Mouse (Mus musculus): ENCODE data around the gene Gm13289. TPM values are rescaled to one million over a fixed set of nuclear protein-coding genes. Genes with fewer than 3 reads are reported as not detected.
"Not testable (repeated sequence)": the region's sequence is repeated elsewhere in the genome, so short reads cannot be mapped to it uniquely, and the experiment has no call there.

The Gm13289 gene
- polyA plus RNA-seq, 1 experiment from 2014 or later = not detected

DNA sequence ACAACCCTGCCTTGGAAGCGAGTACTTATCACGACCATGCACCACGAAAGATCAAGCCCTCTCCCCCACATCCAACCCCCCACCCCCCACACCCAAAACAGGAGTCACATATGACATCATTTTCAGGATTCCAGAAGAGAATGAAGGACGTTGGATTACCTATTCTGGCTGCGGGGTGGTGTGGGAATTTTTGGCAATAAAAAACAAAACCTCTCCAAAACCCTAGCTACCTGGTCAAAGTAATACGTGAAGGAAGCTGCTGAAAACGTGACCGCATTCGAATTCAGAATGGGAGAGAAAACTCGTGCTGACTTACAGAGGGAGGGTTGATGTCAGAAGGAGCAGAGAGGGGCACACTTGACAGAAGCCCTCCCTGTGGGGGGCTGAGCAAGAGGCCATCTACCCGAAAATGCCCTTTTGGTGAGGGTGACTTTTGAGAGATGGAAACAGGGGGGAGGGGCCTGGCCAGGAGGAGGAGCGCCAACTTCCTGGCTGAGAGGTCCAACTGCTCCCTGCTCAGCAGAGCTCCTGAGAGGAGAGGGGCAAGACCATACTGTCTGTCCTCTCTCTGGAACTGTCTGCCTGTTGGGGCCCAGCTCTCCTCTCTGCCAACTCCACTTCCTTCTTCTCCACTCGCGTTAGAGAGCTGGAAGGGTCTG lies 17.0 kb upstream of the Gm13289 start, which contains the start of gene Gm13283:
Gm13283 (plus strand) TSS at position 510 of the 659 bp plus-strand sequence.
- ATAC-seq (ENCODE audit: low FRiP score, low read depth); H3K4me1 ChIP-seq (replicated peaks); H3K27me3 ChIP-seq; H3K9me3 ChIP-seq; H3K27ac ChIP-seq (replicated peaks); H3K36me3 ChIP-seq; H3K9ac ChIP-seq: not testable (repeated sequence)
- Histone ChIP-seq H3K4me3 (peak within 1 kb of the TSS; percentile 34), H3K4me2 (peak within 1 kb of the TSS; percentile 65)
- 21% methylated on average over 9 of the region's 14 CpGs for WGBS

DNA sequence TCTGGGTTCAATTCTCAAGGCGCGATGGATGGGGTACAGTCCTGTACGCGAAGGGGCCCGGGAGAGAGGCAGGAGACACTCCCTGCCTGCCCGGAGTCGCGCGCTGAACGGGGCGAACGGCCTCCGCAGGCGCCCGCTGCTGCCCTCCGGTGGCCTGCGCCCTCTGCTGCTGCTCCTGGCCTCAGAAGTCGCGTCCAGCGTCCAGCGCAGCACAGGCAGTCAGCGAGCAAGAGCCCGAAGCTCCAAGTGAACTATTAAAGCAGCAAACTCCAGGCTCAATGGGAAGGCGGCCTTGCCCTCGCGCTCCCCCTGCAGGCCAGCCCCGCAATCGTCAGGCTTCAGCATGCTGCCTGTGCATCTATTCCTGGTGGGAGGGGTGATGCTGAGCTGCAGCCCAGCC lies 16.3 kb upstream of the Gm13289 start:
- not testable (repeated sequence) for H3K27me3 ChIP-seq; H3K4me1 ChIP-seq (replicated peaks); H3K9ac ChIP-seq; ATAC-seq (ENCODE audit: low FRiP score, low read depth); H3K9me3 ChIP-seq; H3K27ac ChIP-seq (replicated peaks); H3K36me3 ChIP-seq
- peak overlapping the region; percentile 34 for H3K4me3 ChIP-seq
- H3K4me2 ChIP-seq = peak overlapping the region; percentile 65
- under 1% methylated on average over 24 of the region's 28 CpGs for WGBS

DNA sequence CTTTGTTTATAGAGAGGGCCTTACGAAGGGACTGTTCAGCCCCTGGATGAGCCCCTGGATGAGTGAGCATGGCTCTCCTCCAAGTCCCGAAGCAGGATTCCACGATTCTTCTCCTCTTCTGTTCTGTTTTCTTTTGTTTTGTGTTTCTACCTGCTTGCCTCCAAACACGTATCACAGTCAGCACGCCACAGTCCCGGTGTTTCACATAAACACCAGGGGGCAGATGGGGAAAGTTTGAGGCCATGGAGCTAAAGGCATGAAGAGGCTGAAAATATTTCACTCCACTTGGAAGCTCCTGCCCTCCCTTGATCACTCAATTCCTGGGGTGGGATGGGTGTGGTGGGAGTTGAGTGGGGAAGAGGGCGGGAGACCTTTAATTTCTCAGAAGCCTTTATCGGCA lies 14.9 kb upstream of the Gm13289 start:
- not testable (repeated sequence) for H3K4me2 ChIP-seq; H3K27me3 ChIP-seq; H3K9ac ChIP-seq; ATAC-seq (ENCODE audit: low FRiP score, low read depth); H3K36me3 ChIP-seq; H3K4me1 ChIP-seq (replicated peaks); H3K4me3 ChIP-seq; H3K27ac ChIP-seq (replicated peaks); H3K9me3 ChIP-seq
- WGBS = 71% methylated on average over 6 of the region's 8 CpGs

DNA sequence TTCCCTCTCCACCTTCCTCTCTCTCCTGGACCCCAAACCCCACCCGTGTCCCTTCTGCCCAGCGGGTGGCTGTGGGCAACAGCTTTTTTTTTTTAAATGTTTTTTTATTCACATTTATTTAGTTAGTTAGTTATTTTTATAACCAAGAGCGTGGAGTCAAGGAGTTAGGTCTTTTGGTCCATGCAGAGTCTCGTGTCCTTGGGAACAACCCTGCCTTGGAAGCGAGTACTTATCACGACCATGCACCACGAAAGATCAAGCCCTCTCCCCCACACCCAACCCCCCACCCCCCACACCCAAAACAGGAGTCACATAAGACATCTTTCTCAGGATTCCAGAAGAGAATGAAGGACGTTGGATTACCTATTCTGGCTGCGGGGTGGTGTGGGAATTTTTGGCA lies 14.4 kb upstream of the Gm13289 start:
- not testable (repeated sequence) for ATAC-seq (ENCODE audit: low FRiP score, low read depth); H3K9ac ChIP-seq; H3K4me3 ChIP-seq; H3K27ac ChIP-seq (replicated peaks); H3K4me2 ChIP-seq; H3K36me3 ChIP-seq; H3K27me3 ChIP-seq; H3K9me3 ChIP-seq; H3K4me1 ChIP-seq (replicated peaks)
- WGBS = 66% methylated on average over 9 of the region's 9 CpGs

DNA sequence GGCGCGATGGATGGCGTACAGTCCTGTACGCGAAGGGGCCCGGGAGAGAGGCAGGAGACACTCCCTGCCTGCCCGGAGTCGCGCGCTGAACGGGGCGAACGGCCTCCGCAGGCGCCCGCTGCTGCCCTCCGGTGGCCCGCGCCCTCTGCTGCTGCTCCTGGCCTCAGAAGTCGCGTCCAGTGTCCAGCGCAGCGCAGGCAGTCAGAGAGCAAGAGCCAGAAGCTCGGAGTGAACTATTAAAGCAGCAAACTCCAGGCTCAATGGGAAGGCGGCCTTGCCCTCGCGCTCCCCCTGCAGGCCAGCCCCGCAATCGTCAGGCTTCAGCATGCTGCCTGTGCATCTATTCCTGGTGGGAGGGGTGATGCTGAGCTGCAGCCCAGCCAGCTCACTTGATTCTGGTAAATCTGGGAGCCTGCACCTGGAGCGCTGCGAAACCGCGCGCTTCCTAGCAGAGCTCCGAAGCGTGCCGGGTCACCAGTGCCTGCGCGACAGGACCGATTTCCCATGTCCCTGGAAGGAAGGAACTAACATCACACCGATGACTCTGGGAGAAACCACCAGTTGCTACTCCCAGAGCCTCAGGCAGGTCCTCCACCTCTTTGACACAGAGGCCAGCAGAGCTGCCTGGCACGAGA lies 13.2 kb upstream of the Gm13289 start:
- not testable (repeated sequence) for H3K27me3 ChIP-seq; H3K9me3 ChIP-seq; H3K27ac ChIP-seq (replicated peaks); H3K36me3 ChIP-seq; H3K4me1 ChIP-seq (replicated peaks); H3K9ac ChIP-seq; ATAC-seq (ENCODE audit: low FRiP score, low read depth)
- 4% methylated on average over 27 of the region's 42 CpGs for WGBS
- peak overlapping the region; percentile 36 for H3K4me3 ChIP-seq
- H3K4me2 ChIP-seq = peak overlapping the region; percentile 64

DNA sequence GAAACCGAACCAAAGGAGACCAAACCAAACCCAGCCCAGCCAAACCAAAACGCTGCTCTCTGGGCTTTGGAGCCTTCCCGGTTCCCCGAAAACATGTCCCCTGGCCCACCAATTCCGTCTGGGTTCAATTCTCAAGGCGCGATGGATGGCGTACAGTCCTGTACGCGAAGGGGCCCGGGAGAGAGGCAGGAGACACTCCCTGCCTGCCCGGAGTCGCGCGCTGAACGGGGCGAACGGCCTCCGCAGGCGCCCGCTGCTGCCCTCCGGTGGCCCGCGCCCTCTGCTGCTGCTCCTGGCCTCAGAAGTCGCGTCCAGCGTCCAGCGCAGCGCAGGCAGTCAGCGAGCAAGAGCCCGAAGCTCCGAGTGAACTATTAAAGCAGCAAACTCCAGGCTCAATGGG lies 3.2 kb upstream of the Gm13289 start, which contains the start of gene Gm13290:
Gm13290 (plus strand) TSS at position 301 of the 400 bp plus-strand sequence.
- no CpG with 5 or more reads among the region's 32 CpGs for WGBS
- H3K9ac ChIP-seq; H3K27me3 ChIP-seq; H3K4me3 ChIP-seq; H3K4me1 ChIP-seq (replicated peaks); H3K36me3 ChIP-seq; H3K27ac ChIP-seq (replicated peaks); ATAC-seq (ENCODE audit: low FRiP score, low read depth); H3K4me2 ChIP-seq; H3K9me3 ChIP-seq: not testable (repeated sequence)

DNA sequence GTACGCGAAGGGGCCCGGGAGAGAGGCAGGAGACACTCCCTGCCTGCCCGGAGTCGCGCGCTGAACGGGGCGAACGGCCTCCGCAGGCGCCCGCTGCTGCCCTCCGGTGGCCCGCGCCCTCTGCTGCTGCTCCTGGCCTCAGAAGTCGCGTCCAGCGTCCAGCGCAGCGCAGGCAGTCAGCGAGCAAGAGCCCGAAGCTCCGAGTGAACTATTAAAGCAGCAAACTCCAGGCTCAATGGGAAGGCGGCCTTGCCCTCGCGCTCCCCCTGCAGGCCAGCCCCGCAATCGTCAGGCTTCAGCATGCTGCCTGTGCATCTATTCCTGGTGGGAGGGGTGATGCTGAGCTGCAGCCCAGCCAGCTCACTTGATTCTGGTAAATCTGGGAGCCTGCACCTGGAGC lies 2.8 kb downstream of the Gm13289 start, which contains the start of gene Gm13272:
Gm13272 (plus strand) TSS at position 301 of the 400 bp plus-strand sequence.
- not testable (repeated sequence) for ATAC-seq (ENCODE audit: low FRiP score, low read depth); H3K4me2 ChIP-seq; H3K27me3 ChIP-seq; H3K36me3 ChIP-seq; H3K27ac ChIP-seq (replicated peaks); H3K9me3 ChIP-seq; H3K9ac ChIP-seq; H3K4me3 ChIP-seq; H3K4me1 ChIP-seq (replicated peaks)
- no CpG with 5 or more reads among the region's 29 CpGs for WGBS

DNA sequence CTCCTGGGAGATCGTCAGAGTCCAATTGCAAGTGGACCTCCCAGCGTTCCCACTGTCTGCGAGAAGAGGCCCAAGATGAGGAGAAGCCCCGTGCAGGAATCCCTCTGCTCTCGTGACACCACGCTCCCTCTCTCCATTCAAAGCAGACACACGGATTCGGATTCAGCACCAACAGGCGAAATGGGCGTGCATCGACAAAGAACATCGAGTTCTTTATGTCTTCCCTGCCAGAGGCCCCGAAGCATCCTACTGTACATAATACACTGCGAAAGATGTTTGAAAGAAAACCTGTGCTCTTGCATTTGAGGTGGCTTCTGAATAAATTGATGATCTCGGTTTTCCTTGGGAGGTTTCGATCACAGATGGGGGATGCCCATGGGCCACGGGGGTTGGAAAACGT lies 3.6 kb downstream of the Gm13289 start:
- H3K4me1 ChIP-seq (replicated peaks); H3K27me3 ChIP-seq; H3K4me2 ChIP-seq; H3K27ac ChIP-seq (replicated peaks); ATAC-seq (ENCODE audit: low FRiP score, low read depth); H3K36me3 ChIP-seq; H3K9me3 ChIP-seq; H3K9ac ChIP-seq; H3K4me3 ChIP-seq: not testable (repeated sequence)
- 50% methylated on average over 16 of the region's 18 CpGs for WGBS

DNA sequence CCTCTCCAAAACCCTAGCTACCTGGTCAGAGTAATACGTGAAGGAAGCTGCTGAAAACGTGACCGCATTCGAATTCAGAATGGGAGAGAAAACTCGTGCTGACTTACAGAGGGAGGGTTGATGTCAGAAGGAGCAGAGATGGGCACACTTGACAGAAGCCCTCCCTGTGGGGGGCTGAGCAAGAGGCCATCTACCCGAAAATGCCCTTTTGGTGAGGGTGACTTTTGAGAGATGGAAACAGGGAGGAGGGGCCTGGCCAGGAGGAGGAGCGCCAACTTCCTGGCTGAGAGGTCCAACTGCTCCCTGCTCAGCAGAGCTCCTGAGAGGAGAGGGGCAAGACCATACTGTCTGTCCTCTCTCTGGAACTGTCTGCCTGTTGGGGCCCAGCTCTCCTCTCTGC lies 5.1 kb downstream of the Gm13289 start, which contains the start of gene Ifnz:
Ifnz (plus strand) TSS at position 301 of the 400 bp plus-strand sequence.
- H3K4me3 ChIP-seq = 0 out of 2 replicates have a peak within 1 kb of the TSS, but pooled peaks have one; percentile 15
- 17% methylated on average over 4 of the region's 7 CpGs for WGBS
- H3K36me3 ChIP-seq = not testable (repeated sequence)

DNA sequence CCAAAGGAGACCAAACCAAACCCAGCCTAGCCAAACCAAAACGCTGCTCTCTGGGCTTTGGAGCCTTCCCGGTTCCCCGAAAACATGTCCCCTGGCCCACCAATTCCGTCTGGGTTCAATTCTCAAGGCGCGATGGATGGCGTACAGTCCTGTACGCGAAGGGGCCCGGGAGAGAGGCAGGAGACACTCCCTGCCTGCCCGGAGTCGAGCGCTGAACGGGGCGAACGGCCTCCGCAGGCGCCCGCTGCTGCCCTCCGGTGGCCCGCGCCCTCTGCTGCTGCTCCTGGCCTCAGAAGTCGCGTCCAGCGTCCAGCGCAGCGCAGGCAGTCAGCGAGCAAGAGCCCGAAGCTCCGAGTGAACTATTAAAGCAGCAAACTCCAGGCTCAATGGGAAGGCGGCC lies 5.6 kb downstream of the Gm13289 start:
- not testable (repeated sequence) for ATAC-seq (ENCODE audit: low FRiP score, low read depth); H3K9ac ChIP-seq; H3K27me3 ChIP-seq; H3K4me1 ChIP-seq (replicated peaks); H3K27ac ChIP-seq (replicated peaks); H3K36me3 ChIP-seq; H3K9me3 ChIP-seq
- WGBS = 0% methylated on average over 3 of the region's 31 CpGs
- H3K4me2 ChIP-seq = peak overlapping the region; percentile 50
- 0 out of 2 replicates have a peak overlapping the region, but pooled peaks have one; percentile 15 for H3K4me3 ChIP-seq

More for the DNA sequence above, 5.1 kb downstream of the Gm13289 start, which contains the start of gene Ifnz:
- not testable (repeated sequence) for H3K4me1 ChIP-seq (replicated peaks); H3K27me3 ChIP-seq; H3K27ac ChIP-seq (replicated peaks); H3K9me3 ChIP-seq; ATAC-seq (ENCODE audit: low FRiP score, low read depth); H3K9ac ChIP-seq
- peak within 1 kb of the TSS; percentile 50 for H3K4me2 ChIP-seq

DNA sequence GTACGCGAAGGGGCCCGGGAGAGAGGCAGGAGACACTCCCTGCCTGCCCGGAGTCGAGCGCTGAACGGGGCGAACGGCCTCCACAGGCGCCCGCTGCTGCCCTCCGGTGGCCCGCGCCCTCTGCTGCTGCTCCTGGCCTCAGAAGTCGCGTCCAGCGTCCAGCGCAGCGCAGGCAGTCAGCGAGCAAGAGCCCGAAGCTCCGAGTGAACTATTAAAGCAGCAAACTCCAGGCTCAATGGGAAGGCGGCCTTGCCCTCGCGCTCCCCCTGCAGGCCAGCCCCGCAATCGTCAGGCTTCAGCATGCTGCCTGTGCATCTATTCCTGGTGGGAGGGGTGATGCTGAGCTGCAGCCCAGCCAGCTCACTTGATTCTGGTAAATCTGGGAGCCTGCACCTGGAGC lies 8.7 kb downstream of the Gm13289 start, which contains the start of gene Gm13276:
Gm13276 (plus strand) TSS at position 301 of the 400 bp plus-strand sequence.
- H3K27ac ChIP-seq (replicated peaks); ATAC-seq (ENCODE audit: low FRiP score, low read depth): not testable (repeated sequence)
- WGBS = no CpG with 5 or more reads among the region's 27 CpGs

DNA sequence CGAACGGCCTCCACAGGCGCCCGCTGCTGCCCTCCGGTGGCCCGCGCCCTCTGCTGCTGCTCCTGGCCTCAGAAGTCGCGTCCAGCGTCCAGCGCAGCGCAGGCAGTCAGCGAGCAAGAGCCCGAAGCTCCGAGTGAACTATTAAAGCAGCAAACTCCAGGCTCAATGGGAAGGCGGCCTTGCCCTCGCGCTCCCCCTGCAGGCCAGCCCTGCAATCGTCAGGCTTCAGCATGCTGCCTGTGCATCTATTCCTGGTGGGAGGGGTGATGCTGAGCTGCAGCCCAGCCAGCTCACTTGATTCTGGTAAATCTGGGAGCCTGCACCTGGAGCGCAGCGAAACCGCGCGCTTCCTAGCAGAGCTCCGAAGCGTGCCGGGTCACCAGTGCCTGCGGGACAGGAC lies 11.7 kb downstream of the Gm13289 start, which contains the start of gene Gm13277:
Gm13277 (plus strand) TSS at position 231 of the 400 bp plus-strand sequence.
- H3K27ac ChIP-seq (replicated peaks); H3K36me3 ChIP-seq; H3K4me3 ChIP-seq; H3K27me3 ChIP-seq; H3K9ac ChIP-seq; ATAC-seq (ENCODE audit: low FRiP score, low read depth); H3K4me2 ChIP-seq; H3K9me3 ChIP-seq; H3K4me1 ChIP-seq (replicated peaks): not testable (repeated sequence)
- WGBS = no CpG with 5 or more reads among the region's 28 CpGs

More for the DNA sequence above, 8.7 kb downstream of the Gm13289 start, which contains the start of gene Gm13276:
- not testable (repeated sequence) for H3K27me3 ChIP-seq; H3K4me1 ChIP-seq (replicated peaks); H3K36me3 ChIP-seq; H3K4me3 ChIP-seq; H3K9me3 ChIP-seq; H3K4me2 ChIP-seq; H3K9ac ChIP-seq
